Mouse (Mus musculus) E14TG2a.4 (cell line): Measurements from ENCODE around the gene Lim2.

ENCODE experiments used
- CTCF ChIP-seq: conservative IDR thresholded peaks from 2 replicates; pipeline ENCODE4 v1.5.1; 2014; ENCODE audit warnings: low read length
- NANOG ChIP-seq: IDR thresholded peaks from 2 replicates; pipeline ENCODE4 v1.6.1; 2014; ENCODE audit warnings: borderline replicate concordance, low read length, mixed read lengths
- POU5F1 ChIP-seq: IDR thresholded peaks from 2 replicates; pipeline ENCODE4 v1.6.1; 2014; ENCODE audit warnings: low read length, borderline replicate concordance

GRCm38 (mm10) chr7:43448246-43448645, 20.8 kb downstream of the Lim2 start:
- TF ChIP-seq NANOG (no peak), CTCF (no peak), POU5F1 (no peak)
